Mouse (Mus musculus) frontal cortex, postnatal 25 days (tissue): ENCODE results near the gene Hist1h4f.
"Not testable (repeated sequence)": the region's sequence is repeated elsewhere in the genome, so short reads cannot be mapped to it uniquely, and the experiment has no call there.

ENCODE experiments used
- DNase-seq, 2 experiments: peaks; one replicate each; pipeline ENCODE4 v3.0.0; 2022; ENCODE audit warnings: low spot score in 2 of 2

The Hist1h4f gene

DNA sequence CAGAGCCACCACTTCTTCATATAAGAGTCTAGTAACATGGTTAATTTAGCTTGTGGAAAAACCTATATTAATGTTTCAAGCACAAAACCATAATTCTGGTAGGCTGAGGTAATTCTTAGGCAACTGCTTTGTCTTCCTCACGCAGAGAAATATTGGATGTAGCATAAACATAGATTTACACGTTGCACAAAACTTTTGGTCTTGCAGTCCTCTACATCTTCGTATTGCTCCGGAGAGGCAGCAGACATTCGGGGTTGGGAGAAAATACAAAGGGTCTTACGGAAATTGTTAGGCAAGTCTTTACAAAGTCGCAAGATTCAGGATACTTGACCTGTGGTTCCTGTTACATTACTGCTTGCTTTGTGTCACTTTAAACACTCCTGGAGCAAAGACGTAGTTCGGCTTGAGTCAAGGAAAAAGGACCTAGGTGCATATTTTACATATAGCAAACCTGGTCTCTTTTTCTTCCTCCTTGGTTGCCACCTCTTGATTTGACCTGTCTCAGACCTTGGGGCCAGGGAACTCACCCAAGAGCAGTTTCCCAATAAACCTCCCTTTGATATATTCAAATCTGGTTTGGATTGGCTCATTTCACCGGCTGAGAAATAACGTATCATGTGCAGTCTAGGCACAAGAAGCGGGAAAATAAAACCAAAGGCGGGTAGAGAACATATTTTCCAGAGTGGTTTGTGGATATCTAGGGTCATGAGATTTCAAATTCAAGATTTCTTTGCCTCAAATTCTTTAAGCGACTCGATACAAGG lies 16.9 kb downstream of the Hist1h4f start:
- no peak for DNase-seq

DNA sequence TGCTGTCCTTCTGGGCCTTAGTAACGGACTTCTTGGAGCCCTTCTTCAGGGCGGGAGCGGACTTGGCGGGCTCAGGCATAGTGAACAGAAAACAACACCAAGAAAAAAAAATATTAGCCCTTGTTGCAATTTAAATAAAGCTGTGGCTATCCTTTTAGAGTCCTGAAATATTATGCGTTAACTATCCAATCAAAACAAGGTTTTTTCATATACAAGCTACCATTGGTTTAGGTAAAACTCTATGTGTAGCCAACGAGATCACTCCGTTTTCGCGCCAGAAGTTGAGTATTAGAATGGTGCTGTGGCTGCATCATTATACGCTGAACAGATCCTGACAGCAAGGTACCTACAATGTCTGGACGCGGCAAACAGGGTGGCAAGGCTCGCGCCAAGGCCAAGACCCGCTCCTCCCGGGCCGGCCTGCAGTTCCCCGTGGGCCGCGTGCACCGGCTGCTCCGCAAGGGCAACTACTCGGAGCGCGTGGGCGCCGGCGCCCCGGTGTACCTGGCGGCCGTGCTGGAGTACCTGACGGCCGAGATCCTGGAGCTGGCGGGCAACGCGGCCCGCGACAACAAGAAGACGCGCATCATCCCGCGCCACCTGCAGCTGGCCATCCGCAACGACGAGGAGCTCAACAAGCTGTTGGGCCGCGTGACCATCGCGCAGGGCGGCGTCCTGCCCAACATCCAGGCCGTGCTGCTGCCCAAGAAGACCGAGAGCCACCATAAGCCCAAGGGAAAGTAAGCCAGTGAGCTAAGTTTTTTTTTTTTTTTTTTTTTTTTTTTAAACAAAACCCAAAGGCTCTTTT lies 17.7 kb downstream of the Hist1h4f start, which contains the start of gene Hist1h2af:
Hist1h2af (plus strand) TSS at position 347 of the 808 bp plus-strand sequence.
- DNase-seq = not testable (repeated sequence)

DNA sequence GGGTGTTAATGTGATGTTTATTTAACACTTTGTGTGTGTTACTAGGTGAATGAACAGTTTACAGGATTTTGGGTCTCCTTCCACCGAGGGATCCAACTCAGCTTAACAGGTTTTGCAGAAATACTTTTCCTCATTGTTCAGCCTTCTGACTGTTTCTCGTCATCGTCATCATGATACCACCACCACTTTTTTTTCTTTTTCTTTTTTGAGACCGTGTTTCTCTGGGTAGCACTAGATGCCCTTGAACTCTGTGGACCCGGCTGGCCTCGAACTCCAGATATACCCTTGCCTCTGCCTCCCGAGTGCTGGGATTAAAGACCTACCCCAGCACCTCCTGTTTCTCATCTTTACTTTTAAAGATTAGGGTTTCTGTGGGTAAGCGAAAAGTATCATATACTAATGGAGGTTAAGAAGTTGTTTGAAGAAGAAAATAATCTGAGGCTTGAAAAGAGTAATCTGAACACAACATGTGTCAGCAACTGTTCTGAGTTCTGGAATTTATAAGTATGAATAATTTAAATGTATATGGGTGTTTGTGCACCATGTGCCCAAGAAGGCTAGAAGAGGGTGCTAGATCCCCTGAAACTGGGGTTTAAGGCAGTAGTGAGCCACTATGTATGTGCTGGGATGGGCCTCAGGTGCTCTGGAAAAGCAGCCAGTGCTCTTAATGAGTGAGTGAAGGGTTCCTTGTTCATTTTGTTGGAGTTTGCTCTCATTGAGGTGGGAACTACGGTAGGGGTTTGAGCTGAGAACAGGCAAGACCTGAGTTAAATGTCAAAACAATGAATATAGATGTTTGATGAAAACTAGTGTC lies 19.0 kb downstream of the Hist1h4f start:
- DNase-seq = no peak

DNA sequence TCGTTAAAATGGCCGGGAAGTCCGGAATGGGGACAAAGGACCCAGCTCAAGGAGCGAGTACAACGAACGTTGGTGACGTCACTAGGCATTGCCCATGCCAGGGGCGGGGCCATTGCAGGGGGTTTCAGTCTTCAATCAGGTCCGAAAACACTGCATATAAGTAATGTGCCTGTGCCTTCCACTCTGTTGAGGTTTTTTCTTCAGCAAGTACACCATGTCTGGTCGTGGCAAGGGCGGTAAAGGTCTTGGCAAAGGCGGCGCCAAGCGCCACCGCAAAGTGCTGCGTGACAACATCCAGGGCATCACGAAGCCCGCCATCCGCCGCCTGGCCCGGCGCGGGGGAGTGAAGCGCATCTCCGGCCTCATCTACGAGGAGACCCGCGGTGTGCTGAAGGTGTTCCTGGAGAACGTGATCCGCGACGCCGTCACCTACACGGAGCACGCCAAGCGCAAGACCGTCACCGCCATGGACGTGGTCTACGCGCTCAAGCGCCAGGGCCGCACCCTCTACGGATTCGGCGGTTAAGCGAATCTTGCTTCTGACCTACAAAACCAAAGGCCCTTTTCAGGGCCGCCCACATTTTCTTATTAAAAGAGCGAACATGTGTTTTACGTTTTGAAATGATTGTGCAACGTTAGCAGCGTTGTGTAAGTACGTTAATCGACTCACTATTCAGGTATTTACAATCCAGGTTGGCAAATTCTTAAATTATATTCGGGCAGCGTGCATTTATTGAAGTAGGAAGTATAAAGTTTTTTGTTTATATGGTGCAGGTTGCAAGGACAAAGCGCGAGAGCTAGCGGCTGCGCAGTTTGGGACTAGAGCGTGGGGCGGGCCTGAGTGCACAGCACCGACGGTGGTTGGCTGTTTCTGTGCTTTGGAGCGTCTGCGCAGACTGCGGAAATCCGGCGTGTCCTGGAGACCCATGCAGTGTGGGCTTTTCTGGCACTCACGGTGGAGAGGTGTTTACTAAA lies 20.3 kb downstream of the Hist1h4f start, which contains the start of gene Hist1h4h:
Hist1h4h (plus strand) TSS at position 150 of the 975 bp plus-strand sequence.
- DNase-seq = peak; percentile 93 to 96

DNA sequence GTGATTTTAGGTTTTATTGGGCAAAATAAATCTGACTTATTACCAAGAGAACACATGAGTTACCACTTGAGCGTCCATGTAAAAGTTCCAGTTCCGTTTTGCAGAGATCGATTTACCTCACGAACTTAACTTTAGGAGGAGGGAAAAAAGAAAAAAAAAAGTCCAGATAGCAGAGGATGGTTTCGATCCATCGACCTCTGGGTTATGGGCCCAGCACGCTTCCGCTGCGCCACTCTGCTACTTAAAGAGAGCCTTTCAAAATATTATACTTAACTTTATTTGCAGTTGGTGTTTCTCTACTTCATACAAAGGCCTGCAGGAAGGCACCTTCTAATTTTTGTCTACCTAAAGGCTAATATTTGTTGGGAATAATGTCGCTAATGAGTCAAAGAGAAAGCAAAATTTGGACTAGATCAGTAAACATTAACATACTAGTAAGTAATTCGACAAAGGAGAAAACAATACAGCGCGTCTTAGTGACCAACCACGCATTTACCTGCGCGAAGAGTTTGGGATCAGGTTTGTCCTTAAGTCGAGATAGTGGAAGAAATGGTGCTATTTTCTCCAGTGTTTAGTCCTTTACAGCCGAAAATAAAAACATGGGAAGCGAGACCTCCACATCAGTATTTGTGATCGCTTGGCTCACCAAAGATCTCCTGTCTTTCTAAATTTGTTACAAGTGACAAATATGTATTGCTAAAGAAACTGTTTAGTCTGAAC lies 21.1 kb downstream of the Hist1h4f start:
- DNase-seq = peak; percentile 73 to 78

DNA sequence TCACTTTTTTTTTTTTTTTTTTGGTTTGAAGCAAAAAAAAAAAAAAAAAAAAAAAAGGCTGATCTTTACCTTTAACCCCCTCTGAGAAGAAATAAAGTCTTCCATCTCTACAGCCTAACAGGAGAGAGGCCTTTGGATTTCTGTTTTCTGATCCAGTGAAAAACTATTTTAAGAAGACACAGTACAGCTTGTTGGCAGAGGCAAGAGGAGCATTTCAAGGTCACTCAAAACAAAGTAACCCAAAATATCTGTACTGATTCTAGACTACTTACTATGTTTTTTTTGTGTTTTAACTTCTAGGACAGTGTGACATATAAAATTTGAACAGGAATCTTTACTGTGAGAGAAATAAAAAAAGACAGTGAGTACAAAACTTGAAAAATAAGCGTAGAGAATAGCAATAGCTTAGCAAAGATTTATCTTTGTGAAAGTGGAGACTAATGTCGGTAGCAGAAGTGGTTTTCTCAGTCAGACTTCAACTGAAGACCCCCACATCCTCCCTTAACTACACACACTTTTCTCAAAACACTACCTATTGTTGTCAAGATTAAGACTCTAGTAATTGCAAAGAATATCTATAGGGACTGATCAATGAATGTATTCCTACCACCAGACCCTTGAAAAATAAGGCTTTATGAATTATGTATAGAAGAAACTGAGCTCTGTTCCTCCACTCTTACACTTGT lies 21.8 kb downstream of the Hist1h4f start:
- no peak for DNase-seq

DNA sequence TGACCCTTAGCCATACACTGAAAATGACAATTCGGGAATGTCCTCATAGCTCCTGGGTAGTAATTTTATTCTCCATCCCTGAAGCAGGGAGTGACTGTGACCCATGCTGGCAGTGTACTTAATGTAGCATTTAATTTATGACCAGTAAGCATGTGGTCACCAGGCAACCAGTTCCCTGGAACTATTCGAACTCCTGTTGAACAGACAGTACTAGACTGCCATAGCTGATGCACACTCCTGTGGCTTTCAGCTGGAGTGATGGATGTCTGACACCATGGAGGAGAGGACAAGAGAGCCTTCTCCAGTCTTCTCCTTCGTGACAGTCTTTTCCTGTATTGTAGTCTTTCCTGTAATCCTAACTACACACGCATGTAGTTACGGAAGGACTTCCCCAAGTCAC lies 22.4 kb downstream of the Hist1h4f start:
- no peak for DNase-seq

DNA sequence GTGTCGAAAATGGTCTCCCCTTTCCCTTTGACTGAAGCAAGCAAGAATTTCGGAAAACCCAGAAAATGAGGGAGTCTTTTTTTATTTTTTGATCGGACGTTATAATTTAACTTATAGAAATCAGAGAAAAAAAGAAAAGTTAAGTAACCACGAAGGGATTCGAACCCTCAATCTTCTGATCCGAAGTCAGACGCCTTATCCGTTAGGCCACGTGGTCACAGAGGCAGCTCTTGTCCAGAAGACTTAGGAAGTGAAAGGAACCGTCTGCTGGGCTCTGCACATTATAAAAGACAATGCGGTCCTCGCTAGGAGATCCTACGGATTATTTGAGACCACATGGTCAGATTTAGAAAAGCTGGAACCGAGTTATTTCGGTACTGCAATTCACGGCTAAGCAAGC lies 25.1 kb downstream of the Hist1h4f start:
- DNase-seq = peak; percentile 97

DNA sequence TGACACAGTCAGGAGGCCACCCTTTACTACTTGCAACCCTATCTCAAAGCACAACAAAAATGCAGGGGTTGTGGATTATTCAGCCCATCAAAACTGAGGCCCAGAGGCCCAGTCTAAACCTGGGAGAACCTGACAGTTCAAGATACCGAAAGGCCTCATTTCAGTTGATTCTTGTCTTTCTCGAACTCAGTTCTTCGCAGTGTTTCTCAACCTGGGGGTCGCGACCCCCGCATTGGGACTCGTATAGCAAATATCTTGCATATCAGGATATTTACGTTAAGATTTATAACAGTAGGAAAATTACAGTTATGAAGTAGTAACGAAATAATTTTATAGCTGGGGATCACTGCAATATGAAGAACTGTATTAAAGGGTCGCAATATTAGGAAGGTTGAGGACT lies 25.5 kb downstream of the Hist1h4f start:
- DNase-seq = no peak

DNA sequence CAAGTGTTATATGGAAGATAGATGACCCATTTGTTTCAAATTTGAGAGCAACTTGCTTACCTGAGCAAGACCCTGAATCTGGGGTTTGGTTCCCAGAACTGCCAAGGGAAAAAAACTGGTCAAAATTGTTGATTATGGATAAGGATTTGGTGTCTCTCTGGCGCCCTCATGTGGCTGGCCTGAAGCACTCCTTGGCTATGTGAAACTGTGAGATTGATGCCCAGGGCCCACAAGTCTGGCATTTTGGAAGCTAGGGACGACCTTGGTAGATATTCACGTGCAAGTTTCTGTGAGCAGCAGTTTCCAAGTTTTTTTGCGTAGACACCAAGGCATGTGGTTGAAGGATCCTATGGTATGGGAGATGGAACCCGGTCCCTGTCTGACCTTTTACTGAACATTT lies 26.8 kb downstream of the Hist1h4f start:
- peak; percentile 34 to 62 for DNase-seq

DNA sequence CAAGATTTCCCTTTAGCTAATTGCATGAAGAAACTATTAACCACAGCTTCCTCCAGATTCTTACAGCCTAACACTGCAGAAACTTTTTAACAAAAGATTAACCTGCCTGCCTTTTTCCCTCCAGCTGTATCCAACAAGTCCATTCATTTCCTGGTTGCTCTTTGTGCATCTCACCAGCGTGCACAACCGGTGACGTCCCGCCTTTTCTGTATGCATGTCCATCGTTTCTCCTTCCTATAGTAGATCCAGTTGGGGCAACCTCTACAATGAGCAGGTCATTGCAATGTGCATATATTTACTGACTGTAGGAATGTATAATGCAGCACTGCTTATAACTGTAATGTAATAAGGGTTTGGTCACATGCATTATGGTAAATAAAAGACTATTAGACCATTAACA lies 27.5 kb downstream of the Hist1h4f start:
- DNase-seq = no peak

DNA sequence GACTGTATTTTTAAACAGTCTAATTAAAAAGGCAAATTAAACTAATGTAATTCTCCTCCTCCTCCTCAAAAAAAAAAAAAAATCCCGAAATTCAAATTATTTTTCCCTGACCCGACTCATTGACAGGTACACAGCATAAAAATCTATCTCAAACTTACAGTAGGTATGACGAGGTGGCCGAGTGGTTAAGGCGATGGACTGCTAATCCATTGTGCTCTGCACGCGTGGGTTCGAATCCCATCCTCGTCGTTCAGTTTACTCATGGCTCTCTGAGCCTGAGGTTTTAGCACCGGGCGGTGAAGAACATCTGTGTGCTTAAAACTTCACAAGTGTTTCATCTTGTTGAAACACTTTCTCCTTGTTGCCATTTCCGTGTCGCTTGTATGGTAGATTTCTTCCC lies 29.7 kb downstream of the Hist1h4f start:
- peak; percentile 72 to 80 for DNase-seq

DNA sequence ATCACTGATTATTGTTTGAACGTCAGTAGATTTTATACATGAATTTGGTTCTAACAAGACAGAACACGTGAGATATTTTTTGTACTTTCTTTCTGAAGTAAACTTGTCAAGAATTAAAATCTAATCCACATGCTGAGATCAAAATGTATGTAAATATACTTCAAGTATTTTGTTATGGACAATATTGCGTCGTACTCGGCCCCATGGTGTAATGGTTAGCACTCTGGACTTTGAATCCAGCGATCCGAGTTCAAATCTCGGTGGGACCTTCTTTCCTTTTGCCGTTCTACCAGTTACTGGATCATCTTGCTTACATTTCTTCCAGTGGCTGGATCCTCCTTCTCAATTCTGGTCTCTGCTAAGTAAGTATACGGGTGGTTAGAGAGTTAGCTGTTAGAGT lies 32.0 kb downstream of the Hist1h4f start:
- DNase-seq = peak; percentile 71 to 80

DNA sequence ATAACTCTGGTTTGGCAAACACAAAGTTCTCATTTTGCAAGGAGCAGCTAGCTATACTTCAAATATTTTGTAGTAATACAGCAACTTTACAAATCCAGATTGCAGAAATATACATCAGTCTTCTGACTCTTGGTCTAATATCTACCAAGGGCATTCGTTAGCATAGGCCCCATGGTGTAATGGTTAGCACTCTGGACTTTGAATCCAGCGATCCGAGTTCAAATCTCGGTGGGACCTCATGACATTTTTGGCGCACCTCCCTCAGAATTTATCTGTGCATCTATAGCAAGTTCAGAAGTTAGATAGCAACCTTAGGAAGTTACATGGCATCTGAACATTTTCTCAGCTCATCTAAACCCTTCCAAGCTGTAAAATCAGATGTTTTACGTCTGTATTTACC lies 32.6 kb downstream of the Hist1h4f start:
- DNase-seq = peak; percentile 74 to 82

DNA sequence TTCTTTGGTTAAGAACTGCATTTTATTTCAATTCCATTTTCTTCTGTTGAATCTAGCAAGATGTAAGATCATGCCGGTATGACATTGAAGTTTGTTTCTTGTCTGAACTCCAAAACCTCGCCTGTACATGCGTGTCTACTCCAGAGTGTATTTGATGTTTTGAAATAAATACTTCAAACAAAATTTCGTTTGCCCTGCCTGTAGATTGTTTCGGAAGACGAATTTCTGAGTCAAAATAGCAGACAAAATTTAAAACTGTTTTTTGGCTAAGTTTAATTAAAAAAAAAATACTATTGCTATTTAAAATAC lies 33.2 kb downstream of the Hist1h4f start:
- no peak for DNase-seq

DNA sequence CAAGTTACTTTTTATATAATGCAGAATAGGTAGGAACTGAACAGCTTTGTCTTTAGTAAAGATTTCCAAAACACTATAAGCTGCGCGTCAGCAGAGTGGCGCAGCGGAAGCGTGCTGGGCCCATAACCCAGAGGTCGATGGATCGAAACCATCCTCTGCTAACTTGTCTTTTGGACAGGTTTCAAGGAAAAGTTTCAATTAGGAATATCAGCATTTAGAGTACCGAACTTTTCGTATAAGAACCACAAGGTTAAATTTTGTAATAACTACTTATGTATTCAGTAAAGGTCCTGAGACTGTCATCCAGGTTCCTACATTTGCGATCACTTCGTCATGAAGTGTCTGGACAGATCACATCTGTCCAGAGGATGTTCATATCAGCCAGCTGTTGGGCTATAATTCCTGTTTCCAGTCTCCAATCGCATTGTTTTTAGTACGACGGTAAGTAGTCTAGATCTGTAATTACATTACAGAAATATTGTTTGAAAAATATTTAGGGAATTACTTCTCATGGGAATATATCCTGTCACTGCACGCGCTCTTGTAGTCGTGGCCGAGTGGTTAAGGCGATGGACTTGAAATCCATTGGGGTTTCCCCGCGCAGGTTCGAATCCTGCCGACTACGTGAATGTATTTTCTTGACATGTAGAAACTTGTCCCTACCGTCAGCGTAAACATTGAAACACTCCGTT lies 33.7 kb downstream of the Hist1h4f start:
- peak; percentile 96 for DNase-seq

DNA sequence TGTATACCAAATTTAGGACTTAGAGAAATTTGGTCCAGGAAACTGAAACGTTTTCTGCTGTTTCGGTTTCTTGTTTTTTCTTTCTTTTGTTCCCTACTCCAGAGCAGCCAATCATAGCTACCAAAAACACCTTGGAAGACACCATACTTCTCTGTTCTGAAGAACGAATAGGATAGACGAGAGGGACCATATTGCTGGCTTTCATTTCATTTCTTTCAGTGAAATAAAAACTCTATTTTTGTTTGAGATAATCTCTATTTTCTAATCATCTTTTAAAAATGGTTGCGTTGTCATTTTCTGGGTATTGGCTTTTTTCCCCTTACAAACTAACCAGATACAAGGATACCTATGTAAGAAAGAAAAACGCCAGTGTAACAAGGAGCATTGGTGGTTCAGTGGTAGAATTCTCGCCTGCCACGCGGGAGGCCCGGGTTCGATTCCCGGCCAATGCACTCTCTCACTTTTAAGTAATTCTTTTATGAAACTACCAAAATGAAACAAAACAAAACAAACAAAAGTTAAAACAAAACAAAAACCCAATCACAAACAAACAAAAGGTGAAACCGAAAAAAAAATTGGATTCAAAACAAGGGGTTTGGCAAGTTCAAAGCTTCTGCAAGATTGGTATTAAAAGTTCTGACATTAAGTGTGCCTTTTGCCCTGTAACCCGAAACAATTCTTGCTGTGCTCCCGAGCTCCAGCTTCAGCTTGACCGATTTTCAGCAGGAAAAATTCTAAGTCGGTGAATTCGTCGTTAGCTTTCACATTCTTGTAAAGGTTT lies 34.4 kb downstream of the Hist1h4f start:
- peak; percentile 68 to 71 for DNase-seq
